Mouse (Mus musculus) stomach, postnatal 0 days (tissue): ENCODE data around the gene Sh2d7.

Source experiments
- CTCF ChIP-seq: IDR thresholded peaks from 2 replicates; pipeline ENCODE4 v1.5.1; 2016; ENCODE audit warnings: antibody characterized with exemption, low read depth, mild to moderate bottlenecking, moderate library complexity
- EP300 ChIP-seq: optimal IDR thresholded peaks from 2 replicates; pipeline ENCODE3; 2016; ENCODE audit warnings: antibody characterized with exemption

- peak; percentile 80 for TF ChIP-seq CTCF
- no peak for TF ChIP-seq EP300
Measured at GRCm38 (mm10) chr9:54547536-54547935, 8.8 kb downstream of the Sh2d7 start.
